ENCODE assay signal across 12 mouse cellular contexts in the genomic region with DNA sequence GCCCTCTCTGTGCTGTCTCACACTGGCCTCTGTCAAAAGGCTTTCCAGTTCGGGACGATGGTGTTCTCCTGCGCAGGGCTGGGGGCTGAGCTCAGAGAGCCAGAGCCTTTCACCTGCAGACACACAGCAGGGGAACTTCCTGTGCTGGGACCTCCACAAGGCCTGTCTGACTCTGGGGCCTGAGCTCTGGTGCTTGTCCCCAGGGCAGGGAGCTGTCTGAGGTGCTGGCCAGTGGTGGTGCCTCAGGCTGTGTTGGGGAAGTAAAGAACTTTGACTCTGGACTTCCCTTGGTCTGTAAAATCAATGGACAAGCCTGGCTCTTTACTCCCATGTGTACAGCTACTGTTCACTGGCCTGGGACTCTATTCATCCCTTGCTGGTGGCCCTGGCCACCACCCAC. TPM values are rescaled to one million over a fixed set of nuclear protein-coding genes. Genes with fewer than 3 reads are reported as not detected.
DNase-seq lines count a peak whose midpoint lies in the region; ATAC-seq lines count a peak whose summit lies in the region.
"Had no signal": no experiment of that assay in that cellular context is flagged by ENCODE, and none has a peak within 500 bp of the region (broad histone marks: within the 10 kb centered on the region; RNA-seq: fewer than 3 reads in every experiment).

No protein-coding gene starts in this region.

- H3K9ac ChIP-seq in kidney, embryonic 14.5 days (ENCODE audit: low read depth, low read length), result no peak overlapping the region
- no peak overlapping the region for H3K9ac ChIP-seq in midbrain, embryonic 11.5 days (ENCODE audit: low read length)
- H3K9ac ChIP-seq: forebrain, embryonic 15.5 days; lung, embryonic 15.5 days had no signal

- intact Hi-C loops in left cerebral cortex, postnatal 25 days (cut with DNase I), result no loop called here

- no peaks in the 10 kb centered on the region for H3K36me3 ChIP-seq in kidney, embryonic 14.5 days (ENCODE audit: control insufficient read depth, insufficient read depth, low read length)
- H3K36me3 ChIP-seq in midbrain, embryonic 11.5 days (ENCODE audit: control insufficient read depth, insufficient read depth, low read length), result no peaks in the 10 kb centered on the region
- H3K36me3 ChIP-seq: forebrain, embryonic 15.5 days; lung, embryonic 15.5 days had no signal

- 16% methylated on average over 3 of the region's 3 CpGs for WGBS in kidney, embryonic 14.5 days
- 9% methylated on average over 3 of the region's 3 CpGs for whole genome bisulfite sequencing in midbrain, embryonic 11.5 days

- H3K4me3 ChIP-seq in kidney, embryonic 14.5 days (ENCODE audit: low read length), result no peak overlapping the region
- H3K4me3 ChIP-seq in midbrain, embryonic 11.5 days (ENCODE audit: low read depth, low read length), result no peak overlapping the region
- H3K4me3 ChIP-seq: forebrain, embryonic 15.5 days; layer of hippocampus, adult 2 months; lung, embryonic 15.5 days had no signal

- H3K27me3 ChIP-seq in kidney, embryonic 14.5 days (ENCODE audit: control insufficient read depth, insufficient read depth, low read length), result no peaks in the 10 kb centered on the region
- no peaks in the 10 kb centered on the region for H3K27me3 ChIP-seq in midbrain, embryonic 11.5 days (ENCODE audit: control insufficient read depth, insufficient read depth, low read length)
- H3K27me3 ChIP-seq: forebrain, embryonic 15.5 days; lung, embryonic 15.5 days had no signal

- H3K9me3 ChIP-seq in kidney, embryonic 14.5 days (ENCODE audit: control insufficient read depth, low read length), result no peaks in the 10 kb centered on the region
- H3K9me3 ChIP-seq in midbrain, embryonic 11.5 days (ENCODE audit: control insufficient read depth, low read length), result no peaks in the 10 kb centered on the region
- H3K9me3 ChIP-seq: forebrain, embryonic 15.5 days; lung, embryonic 15.5 days had no signal

- H3K27ac ChIP-seq in kidney, embryonic 14.5 days (ENCODE audit: low read depth, low read length), result no peak overlapping the region
- H3K27ac ChIP-seq in midbrain, embryonic 11.5 days (ENCODE audit: low read depth, low read length), result no peak overlapping the region
- H3K27ac ChIP-seq: layer of hippocampus, adult 2 months; lung, embryonic 15.5 days had no signal

- ATAC-seq in kidney, embryonic 14.5 days (ENCODE audit: low FRiP score, low TSS enrichment), result 0 out of 2 replicates have a peak, but pooled peaks have one; percentile 35
- ATAC-seq in granulocyte monocyte progenitor cell, adult 5-6 weeks (replicated peaks; ENCODE audit: poor library complexity, severe bottlenecking), result peak; percentile 42; the same call in 1 of the 2 replicates
- no peak for ATAC-seq in midbrain, embryonic 11.5 days (ENCODE audit: low FRiP score)
- ATAC-seq: forebrain, embryonic 15.5 days had no signal

- no peaks in the 10 kb centered on the region for H3K4me1 ChIP-seq in kidney, embryonic 14.5 days (ENCODE audit: control insufficient read depth, insufficient read depth, low read length)
- H3K4me1 ChIP-seq in midbrain, embryonic 11.5 days (ENCODE audit: control insufficient read depth, insufficient read depth, low read length), result no peaks in the 10 kb centered on the region; the same call in 1 of the 2 replicates
- H3K4me1 ChIP-seq: lung, embryonic 15.5 days had no signal

- no peak overlapping the region for H3K4me2 ChIP-seq in kidney, embryonic 14.5 days (replicated peaks; ENCODE audit: low read depth, low read length)
- H3K4me2 ChIP-seq in midbrain, embryonic 11.5 days, result no peak overlapping the region
- H3K4me2 ChIP-seq: forebrain, embryonic 15.5 days; lung, embryonic 15.5 days had no signal

- DNase-seq in kidney, adult 9 months, result no peak
- DNase-seq in A20 (ENCODE audit: low read depth, low spot score) (peak; percentile 10), NIH3T3 (ENCODE audit: low read depth) (peak; percentile 76)
- DNase-seq in cerebellum, adult 11-12 months, result no peak
- DNase-seq in left cerebral cortex, postnatal 25 days (ENCODE audit: low spot score in 2 of 2), result no peak
- DNase-seq in midbrain, embryonic 11.5 days (ENCODE audit: low spot score, missing footprints), result no peak
- DNase-seq: cerebellum, adult 9-10 months had no signal

RNA-seq across cellular contexts. Expression of a gene that starts 8.8 kb away (rescaled TPM):
- 16.4 and 22.1 TPM in 2 replicates for polyA plus RNA-seq in kidney, embryonic 14.5 days (2014; fragmentation: Nextera tagmentation; extraction: Ambion mirVana)
- not detected in 2 replicates for total RNA-seq in granulocyte monocyte progenitor cell, adult 5-6 weeks (2014; fragmentation: Nextera tagmentation)
- not detected in 2 replicates for total RNA-seq in granulocyte monocyte progenitor cell, adult 5-6 weeks (2017)
- 1 to 10 TPM; 3.9 to 6.5 TPM for total RNA-seq in left cerebral cortex, postnatal 25 days (2021)
- 21.9 TPM in 2 replicates for polyA plus RNA-seq in midbrain, embryonic 11.5 days (2014; fragmentation: Nextera tagmentation; extraction: Ambion mirVana)

Comparison
In these comparisons a context has a peak if more than half of its experiments do, and no peak if none do; other contexts are left out.
1. DNase-seq: peak in A20 (single experiment) and NIH3T3 (single experiment); none in kidney, adult 9 months (single experiment), cerebellum, adult 11-12 months (single experiment), left cerebral cortex, postnatal 25 days (0 of 2) and midbrain, embryonic 11.5 days (single experiment).
2. RNA of a gene that starts 8.8 kb away (total RNA-seq): 3.9 to 6.5 TPM in left cerebral cortex, postnatal 25 days; not detected in granulocyte monocyte progenitor cell, adult 5-6 weeks; every median in the first group is over 4 times any median in the second.